Mouse (Mus musculus) frontal cortex, postnatal 36 days (tissue): ENCODE data around the gene Bphl.
"Not testable (repeated sequence)": the region's sequence is repeated elsewhere in the genome, so short reads cannot be mapped to it uniquely, and the experiment has no call there.

Source experiments
- DNase-seq, 2 experiments: peaks; one replicate each; pipeline ENCODE4 v3.0.0; 2022; ENCODE audit warnings: low spot score in 2 of 2

The Bphl gene

GRCm38 (mm10) chr13:34051692-34052091 is 14.3 kb downstream of the Bphl start:
- no peak for DNase-seq

GRCm38 (mm10) chr13:34053673-34054282 is 16.4 kb downstream of the Bphl start:
- no peak for DNase-seq

- no peak for DNase-seq
Measured at GRCm38 (mm10) chr13:34054391-34054790, 17.0 kb downstream of the Bphl start.

DNA sequence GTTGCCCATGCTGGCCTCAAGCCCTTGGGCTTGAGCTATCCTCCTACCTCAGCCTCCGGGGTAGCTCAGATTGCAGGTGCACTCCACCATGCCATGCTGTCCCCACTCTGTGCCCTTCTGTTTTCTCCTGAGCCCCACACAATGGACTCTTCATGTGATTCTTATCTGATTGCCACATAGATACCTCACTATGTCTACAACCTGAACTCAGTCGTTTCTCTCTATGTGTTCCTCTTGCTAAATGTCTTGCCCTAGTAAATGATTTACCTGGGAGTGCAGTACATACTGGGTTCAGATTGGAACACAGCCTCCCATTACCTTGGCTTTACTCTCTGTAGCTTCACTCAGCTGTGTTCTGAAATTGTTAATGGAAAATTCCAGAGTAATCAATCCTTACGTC is 17.6 kb downstream of the Bphl start:
- no peak for DNase-seq

DNA sequence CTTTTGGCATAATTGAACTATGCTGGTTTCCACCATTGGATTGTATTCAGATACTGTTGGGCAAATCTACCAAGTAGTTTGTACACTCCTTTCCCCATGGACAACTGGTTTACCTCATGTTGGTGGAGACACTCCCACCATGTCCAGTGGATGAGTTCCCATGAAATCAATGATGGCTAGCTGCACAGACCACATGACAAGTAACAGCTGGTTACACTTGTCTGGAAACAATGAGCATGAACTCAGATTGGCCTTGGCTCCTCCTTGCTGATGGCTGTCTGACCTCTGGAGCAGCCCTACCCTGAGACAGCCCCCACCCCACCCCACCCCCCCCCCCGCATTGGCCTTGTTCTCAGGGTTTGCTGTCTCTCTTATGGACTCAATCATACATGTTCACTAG is 19.9 kb downstream of the Bphl start:
- no peak for DNase-seq

- DNase-seq = no peak
Measured at GRCm38 (mm10) chr13:34060061-34060460, 22.7 kb downstream of the Bphl start.

- no peak for DNase-seq
Measured at GRCm38 (mm10) chr13:34062466-34062865, 25.1 kb downstream of the Bphl start.

DNA sequence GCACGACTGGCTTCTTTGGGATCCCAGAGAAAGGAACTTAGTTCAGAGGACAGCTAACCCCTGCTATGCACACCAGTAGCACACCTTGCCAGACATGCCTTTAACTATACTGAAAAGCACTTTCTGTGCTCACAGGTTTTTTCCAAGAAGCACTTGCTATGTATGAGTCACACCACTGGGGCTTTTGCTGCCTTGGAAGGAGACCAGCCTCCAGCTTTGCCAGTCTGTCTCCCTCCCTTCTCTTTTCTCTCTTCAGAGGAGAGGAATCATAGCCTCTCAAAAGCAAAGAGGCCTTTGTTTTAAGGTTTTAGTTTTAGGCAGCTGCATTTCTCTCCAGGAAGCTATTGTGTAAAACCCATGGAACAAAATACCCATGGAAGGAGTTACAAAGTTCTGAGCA is 29.0 kb downstream of the Bphl start:
- DNase-seq = peak; percentile 56 to 70

DNA sequence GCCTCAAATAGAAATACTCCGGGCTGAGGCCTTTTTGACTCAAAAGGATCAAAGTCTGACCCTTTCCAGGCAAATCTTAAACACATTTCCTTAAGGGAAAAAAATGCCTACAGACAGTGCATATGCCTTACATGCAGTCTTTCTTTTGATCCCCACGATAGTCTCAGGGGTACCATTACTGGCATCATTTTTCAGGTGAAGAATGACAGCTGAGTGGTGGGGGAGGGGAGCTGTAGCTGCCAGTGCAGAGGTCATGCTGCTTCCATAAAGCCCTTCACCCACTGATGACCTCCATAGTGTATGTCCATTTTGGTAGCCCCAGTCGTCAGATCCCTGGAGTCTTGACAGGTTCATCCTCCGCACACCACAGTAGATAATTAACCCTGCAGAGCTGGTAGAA is 32.9 kb downstream of the Bphl start:
- DNase-seq = no peak

DNA sequence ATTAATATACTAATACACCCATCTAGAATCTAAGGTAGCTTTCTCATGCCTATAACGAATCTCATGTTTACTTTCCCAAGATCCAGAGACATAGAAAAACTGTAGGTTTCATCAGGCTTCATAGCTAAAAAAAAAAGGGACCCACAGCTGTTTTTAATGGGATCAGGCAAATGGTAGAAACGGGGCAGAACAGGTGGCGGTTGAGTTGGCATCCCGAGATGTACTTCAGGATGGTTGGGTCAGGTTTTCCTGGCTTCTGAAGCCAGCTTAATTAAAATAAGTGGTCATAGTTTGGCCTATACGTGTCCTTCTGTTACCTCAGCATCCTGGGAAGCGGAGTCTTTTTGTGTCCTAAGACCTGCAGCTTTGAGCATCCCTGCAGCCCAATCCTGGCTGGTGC is 34.4 kb downstream of the Bphl start:
- DNase-seq = no peak

DNA sequence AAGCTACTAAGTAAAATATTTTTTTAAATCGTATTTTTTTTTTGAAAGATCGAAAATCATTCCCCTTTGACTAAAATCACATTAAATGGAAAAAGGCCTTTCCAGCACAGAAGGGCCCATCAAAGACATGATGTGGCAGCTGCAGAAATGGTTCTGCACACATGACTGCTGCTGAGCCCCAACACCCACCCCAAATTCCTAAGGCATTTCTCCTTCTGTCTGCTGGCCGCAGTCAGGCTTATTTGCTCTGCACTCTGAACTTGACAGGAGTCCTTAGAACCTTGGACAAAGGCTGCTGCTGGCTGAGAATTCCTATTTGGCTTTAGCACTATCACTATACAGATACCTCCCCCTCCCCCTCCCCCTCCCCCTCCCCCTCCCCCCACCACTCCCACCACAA is 35.5 kb downstream of the Bphl start:
- no peak for DNase-seq

DNA sequence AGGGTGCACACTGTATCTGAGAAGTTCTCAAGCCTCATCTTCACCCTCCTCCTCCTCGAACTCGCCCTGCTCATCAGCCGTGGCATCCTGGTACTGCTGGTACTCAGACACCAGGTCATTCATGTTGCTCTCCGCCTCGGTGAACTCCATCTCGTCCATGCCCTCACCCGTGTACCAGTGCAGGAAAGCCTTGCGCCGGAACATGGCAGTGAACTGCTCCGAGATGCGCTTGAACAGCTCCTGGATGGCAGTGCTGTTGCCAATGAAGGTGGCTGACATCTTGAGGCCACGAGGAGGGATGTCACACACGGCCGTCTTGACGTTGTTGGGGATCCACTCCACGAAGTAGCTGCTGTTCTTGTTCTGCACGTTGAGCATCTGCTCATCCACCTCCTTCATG is 37.0 kb downstream of the Bphl start:
- not testable (repeated sequence) for DNase-seq

GRCm38 (mm10) chr13:34075893-34076292 is 38.5 kb downstream of the Bphl start:
- DNase-seq = not testable (repeated sequence)

GRCm38 (mm10) chr13:34076561-34077491 is 39.4 kb downstream of the Bphl start:
- peak; percentile 54 to 60 for DNase-seq

GRCm38 (mm10) chr13:34077492-34078271 is 40.3 kb downstream of the Bphl start, which contains the start of gene Tubb2a:
TSS of gene Tubb2a (minus strand) at chr13:34078007.
- DNase-seq = peak; percentile 91 to 93

- DNase-seq = no peak
Measured at GRCm38 (mm10) chr13:34078500-34079280, 41.3 kb downstream of the Bphl start.

GRCm38 (mm10) chr13:34079801-34080200 is 42.4 kb downstream of the Bphl start:
- DNase-seq = no peak

GRCm38 (mm10) chr13:34081926-34082325 is 44.5 kb downstream of the Bphl start:
- no peak for DNase-seq

DNA sequence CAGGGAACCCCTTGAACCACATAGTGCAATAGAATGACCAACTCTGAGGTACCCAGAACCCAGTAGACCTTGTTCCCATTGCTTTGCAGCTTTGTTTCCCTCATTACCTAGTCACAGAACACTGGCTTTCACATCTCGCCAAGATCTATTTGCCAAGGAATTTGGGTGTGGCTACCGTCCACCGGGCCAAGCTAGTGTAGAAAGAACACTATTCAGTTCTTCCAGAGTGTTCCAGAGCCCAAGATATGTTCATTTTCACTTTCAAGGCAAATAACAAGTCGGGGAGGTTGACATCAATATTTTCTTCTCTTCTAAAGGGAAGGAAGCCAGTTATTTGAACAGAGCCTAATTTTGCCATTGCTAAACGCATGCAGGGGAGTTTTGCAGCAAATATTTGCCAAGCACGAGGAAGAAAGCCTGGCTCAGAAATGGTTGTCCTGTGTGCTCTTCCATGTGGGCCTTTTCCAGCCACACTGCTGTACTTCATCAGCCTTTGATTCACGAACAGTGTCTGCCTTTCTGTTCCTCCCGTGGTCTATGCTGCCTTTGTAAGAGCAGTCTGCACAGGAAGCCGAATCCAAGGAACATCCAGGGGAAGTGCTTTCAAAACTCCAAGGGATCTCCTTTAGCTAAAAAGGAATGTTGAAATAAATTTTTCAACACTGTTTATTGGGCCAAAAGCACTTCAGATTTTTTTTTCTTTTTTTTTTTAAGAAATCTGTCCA is 46.8 kb downstream of the Bphl start:
- DNase-seq = no peak

GRCm38 (mm10) chr13:34087052-34087812 is 49.8 kb downstream of the Bphl start:
- DNase-seq = no peak
